Mouse (Mus musculus): ENCODE measurements at regions not wholly inside any gene's neighbourhood (a gene's known extent, or its start where the extent isn't known, plus 50 kb on each side); places are given as distances from the start of the nearest gene placed in this dataset.
"Not testable (repeated sequence)": the region's sequence is repeated elsewhere in the genome, so short reads cannot be mapped to it uniquely, and the experiment has no call there.

DNA sequence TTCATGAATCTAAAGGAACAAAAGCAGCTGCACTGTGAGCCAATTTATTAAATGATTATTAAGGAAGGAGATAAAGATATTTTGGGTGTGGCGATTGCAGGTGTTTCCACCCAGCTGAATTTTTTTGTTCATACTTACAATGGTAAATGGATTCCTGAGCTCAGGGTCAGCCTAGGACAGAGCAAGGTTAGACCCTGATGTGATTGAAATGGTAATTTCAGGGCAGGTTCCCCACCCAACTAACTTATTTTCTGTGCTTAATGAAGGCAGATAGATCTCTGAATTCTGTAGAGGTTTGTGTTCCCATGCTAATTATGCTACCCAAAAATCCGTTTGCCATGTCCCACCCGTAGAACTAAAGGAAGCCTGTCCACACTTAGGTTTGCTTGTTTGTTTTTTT is 258.8 kb upstream of the St6gal2 start:
- H3K27me3 ChIP-seq (ENCODE audit: insufficient read depth, low read length): no peaks in the 10 kb centered on the region
- no peak for TF ChIP-seq POU5F1 (IDR thresholded peaks at IDR 0.05; ENCODE audit: borderline replicate concordance, low read length)
- TF ChIP-seq NANOG (IDR thresholded peaks at IDR 0.05; ENCODE audit: borderline replicate concordance, low read length): no peak
- TF ChIP-seq CTCF (conservative IDR thresholded peaks at IDR 0.05; ENCODE audit: low read length): no peak
- H3K4me3 ChIP-seq (replicated peaks; ENCODE audit: low read length): no peak overlapping the region
- H3K36me3 ChIP-seq (ENCODE audit: insufficient read depth, low read length): no peaks in the 10 kb centered on the region
- peaks cover 18% of the 10 kb centered on the region for H3K4me1 ChIP-seq (replicated peaks; ENCODE audit: low read depth, low read length)
- H3K9me3 ChIP-seq (ENCODE audit: low read length): no peaks in the 10 kb centered on the region

DNA sequence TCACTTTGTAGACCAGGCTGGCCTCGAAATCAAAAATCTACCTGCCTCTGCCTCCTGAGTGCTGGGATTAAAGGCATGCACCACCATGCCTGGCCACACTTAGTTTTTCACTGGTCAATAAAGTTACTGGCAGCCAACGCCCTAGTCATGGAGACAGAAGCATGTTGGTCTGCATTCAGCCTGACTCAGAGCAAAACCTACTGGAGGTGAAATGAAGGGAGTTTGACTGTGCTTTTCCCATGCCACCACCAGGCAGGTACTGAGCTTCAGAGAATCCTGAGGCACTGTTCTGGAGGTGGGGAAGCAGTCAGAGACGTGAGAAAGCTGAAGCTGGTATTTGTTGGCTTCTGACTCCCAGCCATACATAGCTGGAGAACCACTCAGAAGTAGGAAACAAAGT is 258.4 kb upstream of the St6gal2 start:
- no peaks in the 10 kb centered on the region for H3K36me3 ChIP-seq (ENCODE audit: insufficient read depth, low read length)
- peaks cover 18% of the 10 kb centered on the region for H3K4me1 ChIP-seq (replicated peaks; ENCODE audit: low read depth, low read length)
- no peaks in the 10 kb centered on the region for H3K9me3 ChIP-seq (ENCODE audit: low read length)
- no peaks in the 10 kb centered on the region for H3K27me3 ChIP-seq (ENCODE audit: insufficient read depth, low read length)
- TF ChIP-seq CTCF (conservative IDR thresholded peaks at IDR 0.05; ENCODE audit: low read length): no peak
- TF ChIP-seq POU5F1 (IDR thresholded peaks at IDR 0.05; ENCODE audit: borderline replicate concordance, low read length): no peak
- TF ChIP-seq NANOG (IDR thresholded peaks at IDR 0.05; ENCODE audit: borderline replicate concordance, low read length): no peak
- H3K4me3 ChIP-seq (replicated peaks; ENCODE audit: low read length): no peak overlapping the region

DNA sequence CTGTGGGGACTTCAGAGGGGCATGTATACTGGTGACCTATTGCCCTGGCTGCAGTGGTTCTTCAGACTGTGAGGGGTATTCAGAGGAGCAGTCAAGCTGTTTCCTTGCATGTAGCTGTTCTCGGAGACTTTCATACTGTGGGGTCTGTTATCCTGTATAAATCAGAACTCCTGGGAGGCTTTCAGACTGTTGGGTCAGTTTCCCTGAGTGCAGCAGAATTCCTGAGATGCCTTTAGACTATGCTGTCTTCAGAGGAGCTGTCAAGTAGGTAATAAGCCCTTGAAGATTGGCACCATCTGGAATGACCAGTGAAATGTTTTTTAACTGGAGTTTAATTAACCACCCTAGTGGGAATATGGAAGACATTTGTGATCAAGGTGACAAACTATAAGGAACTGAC is 238.6 kb upstream of the St6gal2 start:
- TF ChIP-seq POU5F1 (IDR thresholded peaks at IDR 0.05; ENCODE audit: borderline replicate concordance, low read length): no peak
- TF ChIP-seq CTCF (conservative IDR thresholded peaks at IDR 0.05; ENCODE audit: low read length): no peak
- TF ChIP-seq NANOG (IDR thresholded peaks at IDR 0.05; ENCODE audit: borderline replicate concordance, low read length): no peak

DNA sequence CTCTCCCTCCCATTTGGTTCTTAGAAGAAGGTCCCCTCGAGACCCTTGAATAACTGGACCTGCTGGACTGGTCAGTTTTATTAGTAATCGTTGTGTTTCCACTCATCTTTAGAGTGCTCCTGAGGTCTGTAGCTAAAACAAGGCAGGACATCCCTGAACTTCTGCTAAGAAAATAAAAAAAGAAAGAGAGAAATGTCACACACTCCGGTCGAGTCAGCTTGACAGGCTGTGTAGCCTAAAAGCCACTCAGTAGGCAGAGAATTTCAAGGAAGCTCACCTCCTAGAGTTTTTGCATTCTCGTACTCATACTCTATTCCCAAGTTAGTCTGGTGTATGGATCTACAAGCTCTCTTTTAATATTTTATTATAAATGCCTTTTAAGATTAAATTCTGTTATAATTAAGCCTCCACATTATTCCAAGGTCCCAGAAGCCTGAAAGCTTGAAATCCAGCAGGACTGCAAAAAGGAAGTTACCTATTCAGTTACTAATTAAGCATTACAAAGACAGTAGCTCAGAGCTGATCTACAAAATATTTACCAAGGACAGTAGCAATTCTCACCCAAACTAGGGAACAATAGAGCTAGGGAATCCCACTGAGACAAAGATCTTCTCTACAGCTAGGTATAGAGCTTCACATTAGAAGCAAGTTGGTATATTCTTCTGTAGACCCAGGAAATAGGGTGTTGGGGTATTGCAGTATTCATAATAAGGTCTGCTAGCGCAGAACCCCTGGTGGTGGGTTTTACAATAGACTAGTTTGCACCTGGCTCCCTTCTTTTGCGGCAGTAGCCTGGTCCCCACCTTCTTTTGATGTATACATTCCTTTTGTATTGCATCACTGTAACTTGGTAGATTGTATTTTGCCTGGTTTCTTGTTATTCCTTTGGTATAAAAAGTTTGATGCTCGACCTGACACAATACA is 226.7 kb upstream of the St6gal2 start:
- H3K27me3 ChIP-seq (ENCODE audit: insufficient read depth, low read length); H3K36me3 ChIP-seq (ENCODE audit: insufficient read depth, low read length); H3K4me3 ChIP-seq (replicated peaks; ENCODE audit: low read length); H3K9me3 ChIP-seq (ENCODE audit: low read length): not testable (repeated sequence)
- H3K4me1 ChIP-seq (replicated peaks; ENCODE audit: low read depth, low read length): peaks cover 29% of the 10 kb centered on the region
- peak; percentile 81 for TF ChIP-seq NANOG (IDR thresholded peaks at IDR 0.05; ENCODE audit: borderline replicate concordance, low read length)

More for the DNA sequence above, 238.6 kb upstream of the St6gal2 start:
- H3K27me3 ChIP-seq (ENCODE audit: insufficient read depth, low read length): no peaks in the 10 kb centered on the region
- H3K36me3 ChIP-seq (ENCODE audit: insufficient read depth, low read length): no peaks in the 10 kb centered on the region
- H3K4me1 ChIP-seq (replicated peaks; ENCODE audit: low read depth, low read length): no peaks in the 10 kb centered on the region
- H3K4me3 ChIP-seq (replicated peaks; ENCODE audit: low read length): no peak overlapping the region
- peaks cover 3% of the 10 kb centered on the region for H3K9me3 ChIP-seq (ENCODE audit: low read length)

DNA sequence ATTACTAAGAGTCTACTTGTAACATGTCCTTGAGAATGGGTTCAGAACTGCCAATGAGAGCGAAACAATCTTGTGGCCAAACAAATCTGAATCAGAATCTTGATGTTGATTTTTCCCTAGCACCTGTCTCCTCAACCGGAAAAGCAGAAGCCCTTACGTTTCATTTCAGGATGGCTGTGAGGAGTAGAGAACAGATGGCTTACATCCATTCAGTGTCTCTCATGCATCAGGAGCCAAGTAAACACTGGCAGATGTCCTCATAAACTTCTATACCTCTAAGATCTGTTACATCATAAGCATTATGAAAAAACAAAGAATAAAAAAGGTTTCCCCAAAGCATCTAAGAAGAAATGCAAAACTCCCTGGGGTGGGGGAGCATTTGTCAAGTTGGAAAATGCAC is 221.1 kb upstream of the St6gal2 start:
- no peaks in the 10 kb centered on the region for H3K36me3 ChIP-seq (ENCODE audit: insufficient read depth, low read length)
- no peaks in the 10 kb centered on the region for H3K27me3 ChIP-seq (ENCODE audit: insufficient read depth, low read length)
- peaks cover 19% of the 10 kb centered on the region for H3K4me1 ChIP-seq (replicated peaks; ENCODE audit: low read depth, low read length)
- peaks cover 7% of the 10 kb centered on the region; the same call in 1 of the 2 replicates for H3K9me3 ChIP-seq (ENCODE audit: low read length)
- H3K4me3 ChIP-seq (replicated peaks; ENCODE audit: low read length): no peak overlapping the region
- TF ChIP-seq CTCF (conservative IDR thresholded peaks at IDR 0.05; ENCODE audit: low read length): no peak
- no peak for TF ChIP-seq NANOG (IDR thresholded peaks at IDR 0.05; ENCODE audit: borderline replicate concordance, low read length)
- TF ChIP-seq POU5F1 (IDR thresholded peaks at IDR 0.05; ENCODE audit: borderline replicate concordance, low read length): no peak

DNA sequence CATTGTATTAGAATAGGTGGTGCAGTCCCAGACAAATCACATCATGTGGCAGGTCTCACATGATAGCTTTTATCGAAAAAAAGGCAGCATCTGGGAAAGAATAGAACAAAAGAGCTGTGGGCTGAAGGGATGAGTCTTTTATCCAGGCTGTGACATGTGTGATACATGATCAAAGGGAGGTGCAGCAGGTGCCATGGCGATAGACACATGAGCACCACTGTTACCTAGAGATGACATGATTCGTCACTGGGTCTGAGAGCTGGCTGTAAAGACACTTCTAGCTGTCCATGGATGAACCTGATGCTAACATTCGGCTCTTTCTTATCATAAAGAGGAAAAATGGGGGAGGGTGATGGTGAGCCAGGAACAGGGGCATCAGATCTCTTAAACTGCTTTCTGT is 210.9 kb upstream of the St6gal2 start:
- H3K36me3 ChIP-seq (ENCODE audit: insufficient read depth, low read length): no peaks in the 10 kb centered on the region; the same call in 1 of the 2 replicates
- peaks cover 6% of the 10 kb centered on the region for H3K9me3 ChIP-seq (ENCODE audit: low read length)
- no peaks in the 10 kb centered on the region for H3K4me1 ChIP-seq (replicated peaks; ENCODE audit: low read depth, low read length)
- H3K4me3 ChIP-seq (replicated peaks; ENCODE audit: low read length): no peak overlapping the region
- no peaks in the 10 kb centered on the region for H3K27me3 ChIP-seq (ENCODE audit: insufficient read depth, low read length)
- no peak for TF ChIP-seq NANOG (IDR thresholded peaks at IDR 0.05; ENCODE audit: borderline replicate concordance, low read length)
- no peak for TF ChIP-seq CTCF (conservative IDR thresholded peaks at IDR 0.05; ENCODE audit: low read length)
- TF ChIP-seq POU5F1 (IDR thresholded peaks at IDR 0.05; ENCODE audit: borderline replicate concordance, low read length): no peak

DNA sequence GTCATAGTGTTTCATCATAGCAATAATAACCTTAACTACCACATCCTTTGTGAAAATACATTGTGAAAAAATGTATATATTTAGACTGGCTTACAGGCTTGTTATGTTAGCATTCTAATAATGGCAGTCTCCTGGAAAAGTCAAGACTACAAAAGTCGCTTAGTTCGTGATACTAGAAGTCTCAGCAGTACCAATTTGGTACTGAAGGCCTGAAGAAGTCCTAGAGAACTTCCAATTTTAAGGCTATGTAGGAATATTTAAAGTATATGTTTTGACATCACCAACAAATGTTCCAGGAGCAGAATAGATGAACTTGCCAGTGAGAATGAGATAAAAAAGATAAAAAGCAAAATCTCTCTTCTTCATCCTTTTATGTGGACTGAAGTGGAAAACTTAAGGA is 182.5 kb upstream of the St6gal2 start:
- TF ChIP-seq CTCF (conservative IDR thresholded peaks at IDR 0.05; ENCODE audit: low read length) (no peak), POU5F1 (IDR thresholded peaks at IDR 0.05; ENCODE audit: borderline replicate concordance, low read length) (no peak), NANOG (IDR thresholded peaks at IDR 0.05; ENCODE audit: borderline replicate concordance, low read length) (no peak)

DNA sequence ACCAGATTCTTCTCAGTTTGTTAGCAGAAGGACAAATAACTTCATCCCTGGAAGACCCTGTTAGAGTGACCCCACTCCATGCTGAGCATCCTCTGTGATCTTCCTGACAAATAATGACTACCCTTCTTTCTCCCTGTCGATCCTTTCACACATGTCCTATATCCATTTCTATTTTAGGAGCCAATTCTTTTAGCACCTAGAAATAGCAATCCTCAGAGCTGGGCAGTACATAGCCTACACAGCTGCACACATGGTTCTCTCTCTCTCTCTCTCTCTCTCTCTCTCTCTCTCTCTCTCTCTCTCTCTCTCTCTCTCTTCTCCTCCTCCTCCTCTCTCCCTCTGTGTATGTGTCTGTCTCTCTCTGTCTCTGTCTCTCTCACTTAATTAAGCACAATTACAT is 168.6 kb upstream of the St6gal2 start:
- TF ChIP-seq NANOG (IDR thresholded peaks at IDR 0.05; ENCODE audit: borderline replicate concordance, low read length) (no peak), CTCF (conservative IDR thresholded peaks at IDR 0.05; ENCODE audit: low read length) (no peak), POU5F1 (IDR thresholded peaks at IDR 0.05; ENCODE audit: borderline replicate concordance, low read length) (no peak)
- no peaks in the 10 kb centered on the region for H3K9me3 ChIP-seq (ENCODE audit: low read length)
- no peaks in the 10 kb centered on the region for H3K27me3 ChIP-seq (ENCODE audit: insufficient read depth, low read length)
- no peak overlapping the region for H3K4me3 ChIP-seq (replicated peaks; ENCODE audit: low read length)
- no peaks in the 10 kb centered on the region for H3K4me1 ChIP-seq (replicated peaks; ENCODE audit: low read depth, low read length)
- H3K36me3 ChIP-seq (ENCODE audit: insufficient read depth, low read length): no peaks in the 10 kb centered on the region

More for the DNA sequence above, 182.5 kb upstream of the St6gal2 start:
- Histone ChIP-seq H3K4me3 (replicated peaks; ENCODE audit: low read length) (no peak overlapping the region), H3K4me1 (replicated peaks; ENCODE audit: low read depth, low read length) (no peaks in the 10 kb centered on the region), H3K36me3 (ENCODE audit: insufficient read depth, low read length) (no peaks in the 10 kb centered on the region), H3K27me3 (ENCODE audit: insufficient read depth, low read length) (no peaks in the 10 kb centered on the region), H3K9me3 (ENCODE audit: low read length) (no peaks in the 10 kb centered on the region)
